Mouse (Mus musculus): ENCODE results near the gene 4833420G17Rik. TPM values are rescaled to one million over a fixed set of nuclear protein-coding genes. Genes with fewer than 3 reads are reported as not detected.
A peak's percentile ranks its signal among the peaks of the same experiment; 100 is the strongest.
"Not testable (repeated sequence)": the region's sequence is repeated elsewhere in the genome, so short reads cannot be mapped to it uniquely, and the experiment has no call there.

Gene 4833420G17Rik
- total RNA-seq (2021), result 10 to 100 TPM; 21.6 to 25.8 TPM

DNA sequence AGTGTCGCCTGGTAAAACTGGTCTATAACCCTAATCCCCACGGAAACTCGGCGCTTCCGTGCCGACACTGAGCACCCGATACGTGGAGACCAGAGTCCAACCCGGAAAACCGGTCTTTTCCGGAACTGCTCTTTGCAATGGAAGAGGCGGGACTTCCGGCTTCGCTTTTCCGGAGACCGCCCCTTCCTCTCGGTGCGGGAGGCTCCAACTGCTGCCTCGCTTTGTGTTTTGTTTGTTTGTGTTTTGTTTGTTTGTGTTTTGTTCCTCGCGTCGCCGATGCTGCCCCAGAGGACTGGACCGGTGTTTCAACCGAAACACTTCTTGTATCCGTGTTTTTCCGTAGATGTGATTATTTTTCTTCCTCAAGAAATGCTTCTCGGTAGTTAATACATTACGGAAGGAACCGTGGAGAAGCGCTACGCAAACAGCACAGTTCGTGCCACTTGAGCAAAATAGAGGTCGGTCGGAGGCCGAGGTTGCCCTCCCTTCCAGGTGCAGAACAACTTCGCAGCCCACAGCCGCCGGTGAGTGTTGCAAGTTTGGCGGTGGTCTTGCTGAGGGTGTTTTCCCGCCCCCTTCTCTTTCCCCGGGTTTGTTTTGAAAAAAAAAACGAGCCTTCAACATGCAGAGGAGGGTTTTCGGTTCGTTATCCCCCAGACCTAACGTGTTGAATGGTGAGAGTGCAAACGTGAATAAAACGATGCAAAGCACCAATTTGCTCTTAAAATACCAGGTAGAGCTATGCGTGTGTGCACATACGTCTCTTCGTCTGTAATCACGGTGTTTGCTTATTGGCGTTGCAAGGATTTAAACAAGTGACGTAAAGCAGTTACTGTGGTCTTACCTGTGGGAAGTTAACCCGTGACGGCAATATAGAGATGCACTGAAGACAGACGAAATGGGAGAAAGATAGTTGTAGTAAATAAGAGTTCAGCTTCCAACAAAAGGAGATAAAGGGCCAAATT lies at the start of gene 4833420G17Rik:
Gene 4833420G17Rik, plus strand, starts transcription at position 173 of the 965 bp plus-strand sequence.
- DNase-seq, result peak; percentile 84 to 85

- DNase-seq, result no peak
Observed at GRCm38 (mm10) chr13:119413026-119413425, 49.5 kb upstream of the 4833420G17Rik start.

- DNase-seq, result no peak
Observed at GRCm38 (mm10) chr13:119418479-119418878, 44.1 kb upstream of the 4833420G17Rik start.

DNA sequence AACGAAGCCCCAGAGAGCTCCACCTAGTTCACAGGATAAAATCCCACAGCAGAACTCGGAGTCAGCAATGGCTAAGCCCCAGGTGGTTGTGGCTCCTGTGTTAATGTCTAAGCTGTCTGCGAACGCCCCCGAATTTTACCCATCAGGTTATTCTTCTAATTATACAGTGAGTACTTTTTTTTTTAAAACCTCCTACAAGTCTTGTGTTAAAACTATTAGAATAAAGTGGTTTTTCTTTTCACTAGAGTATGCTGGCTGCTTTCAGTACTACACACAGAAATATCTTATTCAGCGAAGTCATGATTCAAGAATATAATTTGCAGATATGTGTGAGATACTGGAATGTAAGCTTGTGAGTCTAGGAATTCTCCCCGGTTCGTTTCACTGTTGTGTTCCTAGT lies 32.4 kb upstream of the 4833420G17Rik start:
- DNase-seq, result no peak

DNA sequence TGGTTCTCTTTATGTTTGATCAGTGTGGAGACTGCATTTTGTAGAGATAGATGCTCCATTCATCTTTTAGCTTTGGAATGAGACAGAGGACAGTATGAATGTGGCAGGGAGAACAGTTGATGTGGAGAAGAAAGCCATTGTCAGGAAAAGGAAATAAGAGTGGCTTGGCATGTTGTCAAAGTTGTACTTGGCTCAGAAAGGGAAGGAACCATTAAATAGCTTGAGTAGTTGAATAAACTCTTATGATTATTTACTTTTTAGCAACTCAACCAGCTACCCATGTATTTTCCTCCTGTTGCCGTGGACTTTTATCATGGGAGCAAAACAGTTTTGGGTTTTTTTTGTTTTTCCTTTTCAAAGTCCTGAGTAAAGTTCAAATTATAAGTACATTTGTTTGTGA lies 30.5 kb upstream of the 4833420G17Rik start:
- DNase-seq, result no peak

DNA sequence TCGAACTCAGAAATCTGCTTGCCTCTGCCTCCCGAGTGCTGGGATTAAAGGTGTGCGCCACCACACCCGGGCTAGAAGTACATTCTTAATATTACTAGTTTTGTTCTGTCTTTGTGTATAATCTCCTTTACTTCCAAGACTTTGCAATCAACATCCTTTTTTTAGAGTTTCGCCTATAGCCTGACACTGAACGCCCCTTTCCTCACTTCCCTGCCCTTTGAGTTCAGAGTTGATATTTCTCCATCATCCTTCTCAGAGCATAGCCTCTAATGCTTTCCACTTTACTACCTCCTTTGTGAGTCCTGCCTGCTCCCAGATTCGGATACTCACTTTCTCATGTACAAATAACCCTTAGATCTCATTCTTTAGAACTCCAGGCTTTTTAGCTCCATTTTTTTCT lies 28.2 kb upstream of the 4833420G17Rik start:
- DNase-seq, result no peak

DNA sequence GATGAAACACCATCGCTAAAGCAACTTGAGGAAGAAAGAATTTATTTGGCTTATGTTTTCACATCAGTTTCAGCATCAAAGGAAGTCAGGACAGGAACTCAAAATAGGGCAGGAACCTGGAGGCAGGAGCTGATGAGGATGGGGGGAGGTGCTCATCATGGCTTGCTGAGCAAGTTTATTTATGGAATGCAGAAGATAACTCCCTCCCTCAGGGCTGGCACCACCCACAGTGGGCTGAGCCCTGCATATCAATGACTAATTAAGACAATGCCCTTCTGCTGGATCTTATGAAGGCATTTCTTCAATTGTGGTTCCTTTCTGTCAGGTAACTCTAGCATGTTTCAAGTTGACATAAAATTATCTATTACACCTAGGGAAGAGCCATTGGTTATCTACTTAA lies 20.3 kb upstream of the 4833420G17Rik start:
- no peak for DNase-seq

DNA sequence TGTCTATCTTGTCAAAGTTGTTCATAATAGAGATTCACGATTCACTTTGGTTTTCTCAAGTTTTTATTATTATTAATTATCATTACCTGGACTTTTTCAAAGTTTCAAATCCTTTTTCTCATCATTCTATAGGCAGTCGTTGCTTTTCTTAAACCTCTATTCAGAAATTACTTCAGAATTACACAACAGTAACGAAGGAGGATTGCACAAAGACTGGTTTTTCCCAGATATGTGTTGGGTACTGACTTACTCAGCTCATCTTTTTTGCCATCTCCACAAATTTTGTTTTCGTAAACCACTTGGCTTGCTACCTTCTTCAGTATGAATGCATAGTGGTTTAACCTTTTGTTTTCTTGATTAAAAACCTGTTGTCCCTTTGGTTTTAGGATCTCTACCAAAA lies 9.0 kb upstream of the 4833420G17Rik start:
- no peak for DNase-seq

- no peak for DNase-seq
Observed at GRCm38 (mm10) chr13:119455082-119455481, 7.5 kb upstream of the 4833420G17Rik start.

GRCm38 (mm10) chr13:119456342-119456741 lies 6.2 kb upstream of the 4833420G17Rik start:
- DNase-seq, result no peak

- no peak for DNase-seq
Observed at GRCm38 (mm10) chr13:119461900-119462595, 520 bp upstream of the 4833420G17Rik start.

DNA sequence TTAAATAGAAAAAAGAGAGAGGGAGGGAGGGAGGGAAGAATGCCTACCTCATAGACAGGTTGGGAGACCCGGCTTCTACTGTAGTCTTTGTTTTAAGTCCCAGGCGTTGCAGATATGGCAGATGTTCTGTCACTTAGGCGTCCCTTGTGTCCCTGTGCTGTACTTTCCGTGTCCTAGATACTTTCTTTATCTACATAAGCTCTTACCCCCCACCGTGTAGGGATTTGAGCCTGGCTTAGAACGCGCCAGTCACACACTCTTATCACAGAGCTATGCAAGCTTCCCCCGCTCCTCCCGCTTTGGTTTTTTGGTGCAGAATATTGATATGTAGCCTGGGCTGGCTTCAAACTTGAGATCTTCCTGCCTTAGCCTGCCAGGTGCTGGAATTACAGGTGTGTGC lies 14.1 kb downstream of the 4833420G17Rik start:
- no peak for DNase-seq

- no peak for DNase-seq
Observed at GRCm38 (mm10) chr13:119477789-119478188, 15.2 kb downstream of the 4833420G17Rik start.

DNA sequence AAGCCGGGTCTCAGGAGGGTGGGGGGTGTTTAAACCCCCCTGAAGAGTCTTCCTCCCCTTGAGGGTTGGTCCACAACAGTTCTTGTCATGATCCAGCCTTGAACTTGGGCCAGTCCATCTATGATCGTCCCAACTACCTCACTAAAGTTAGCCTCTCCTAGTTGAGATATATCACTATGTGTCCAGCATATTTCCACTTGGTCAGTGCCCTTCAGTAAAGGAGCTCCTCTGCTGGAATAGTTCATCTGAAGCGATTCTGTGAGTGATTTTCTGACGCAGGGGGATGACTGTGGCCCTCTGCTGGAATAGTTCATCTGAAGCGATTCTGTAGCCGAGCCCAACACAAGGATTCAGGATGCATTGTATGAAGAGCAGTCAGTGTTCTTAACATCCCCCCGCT lies 24.8 kb downstream of the 4833420G17Rik start:
- no peak for DNase-seq

DNA sequence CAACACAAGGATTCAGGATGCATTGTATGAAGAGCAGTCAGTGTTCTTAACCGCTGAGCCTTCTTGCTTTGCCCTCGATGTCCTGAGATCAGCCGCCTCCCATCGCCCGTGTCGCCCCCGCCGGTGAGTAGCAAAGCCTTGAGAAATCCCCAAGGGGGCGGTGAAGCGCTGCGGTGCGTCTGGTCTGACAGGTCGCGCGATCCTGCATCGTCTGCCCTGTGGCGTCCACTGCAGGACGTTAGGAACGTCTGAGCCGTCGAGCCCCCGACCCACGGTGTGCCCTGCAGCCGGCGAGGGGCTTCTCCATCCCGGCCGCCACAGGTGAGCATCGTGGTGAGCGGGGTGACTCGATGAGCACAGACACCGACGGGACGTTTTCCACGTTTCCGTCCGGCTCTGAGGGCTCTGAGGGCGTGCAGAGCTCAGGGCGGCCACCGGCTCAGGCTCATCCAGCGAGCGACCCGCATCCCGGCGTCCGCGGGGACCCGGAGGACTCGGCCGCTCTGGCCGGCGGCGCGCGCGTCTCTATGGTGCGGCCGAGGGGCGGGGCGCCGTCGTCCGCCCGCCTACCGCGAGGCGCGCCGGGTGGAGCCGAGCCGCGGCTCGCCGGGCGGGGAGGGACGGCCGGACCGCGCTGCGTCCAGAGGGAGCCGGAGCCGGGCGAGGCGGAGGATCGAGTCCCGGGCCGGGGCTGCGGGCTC lies 25.5 kb downstream of the 4833420G17Rik start, which contains the start of the genes Tmem267 and 3110070M22Rik:
Gene Tmem267, plus strand, starts transcription at position 160 of the 701 bp plus-strand sequence.
Gene 3110070M22Rik, minus strand, starts transcription at position 504 of the 701 bp plus-strand sequence.
- peak; percentile 83 to 85 for DNase-seq

DNA sequence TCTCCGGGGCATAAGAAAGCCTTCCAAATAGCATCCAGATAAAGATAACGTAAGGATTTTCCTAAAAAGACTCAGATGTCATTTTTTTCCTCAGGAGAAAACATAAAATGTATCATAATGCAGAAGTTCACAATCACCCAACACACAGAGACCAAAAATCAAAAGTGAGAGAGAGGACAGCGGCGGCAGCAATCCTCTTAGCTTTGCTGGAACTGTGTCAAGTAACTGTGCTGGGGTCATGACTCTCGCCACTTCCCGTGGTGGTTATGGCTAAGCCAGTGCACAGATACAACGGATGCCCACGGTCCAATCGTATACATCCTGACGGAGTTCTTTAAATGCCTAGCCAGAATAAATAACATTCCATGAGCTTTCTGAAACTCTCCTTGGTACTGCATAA lies 29.5 kb downstream of the 4833420G17Rik start:
- DNase-seq, result not testable (repeated sequence)

DNA sequence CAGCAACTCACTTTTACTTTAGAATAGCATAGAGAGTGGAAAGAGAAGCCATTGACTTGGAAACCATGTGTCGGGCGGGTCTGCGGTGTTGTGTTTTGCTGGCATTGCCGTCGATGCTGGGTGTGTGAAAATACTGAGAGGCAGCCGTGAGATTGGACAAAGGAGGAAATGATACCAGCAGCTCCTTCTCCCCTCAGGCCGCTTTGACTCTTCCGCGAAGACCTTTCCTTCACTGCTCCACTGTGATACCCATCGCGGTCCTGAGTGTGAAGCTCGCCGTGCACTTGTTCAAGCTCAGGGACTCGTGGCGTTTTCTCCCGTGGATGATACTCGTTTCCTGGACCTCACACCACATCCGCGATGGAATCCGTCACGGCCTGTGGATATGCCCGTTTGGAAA lies 32.4 kb downstream of the 4833420G17Rik start:
- DNase-seq, result not testable (repeated sequence)

Other genes with a start within 250 kb of the 4833420G17Rik start
- 100 to 1,000 TPM; 106 TPM for gene Paip1, start 34.2 kb upstream of the 4833420G17Rik start, total RNA-seq (2021)
- 10 to 100 TPM; 27.6 to 32.1 TPM for gene Tmem267, start 25.3 kb downstream of the 4833420G17Rik start, total RNA-seq (2021)
- 1 to 10 TPM; 2.1 to 3.1 TPM for gene 3110070M22Rik, start 25.6 kb downstream of the 4833420G17Rik start, total RNA-seq (2021)
- gene Ccl28, start 161.1 kb downstream of the 4833420G17Rik start, total RNA-seq (2021), result 1 to 10 TPM; 1.0 to 1.7 TPM
- 100 to 1,000 TPM; 217 to 241 TPM for gene Hmgcs1, start 227.6 kb downstream of the 4833420G17Rik start, total RNA-seq (2021)